Mouse (Mus musculus) MEL (cell line): ENCODE data around the gene H2afy. TPM values are rescaled to one million over a fixed set of nuclear protein-coding genes. Genes with fewer than 3 reads are reported as not detected.
"Not testable (repeated sequence)": the region's sequence is repeated elsewhere in the genome, so short reads cannot be mapped to it uniquely, and the experiment has no call there.

ENCODE experiments used
- DNase-seq: peaks from one replicate; pipeline ENCODE4 v3.0.0; 2011; ENCODE audit warnings: low read depth, low spot score
- H3K27ac ChIP-seq: 2 replicates; pipeline ENCODE4 v1.5.1; 2012; ENCODE audit warnings: low read depth, mild to moderate bottlenecking, control low read depth, low read length, moderate library complexity; ENCODE audit not compliant: control insufficient read depth
- H3K27me3 ChIP-seq, 2 experiments: fragments of 150-350 bp in 1 of 2; sonication (generic) in 1 of 2; 2 replicates each; pipeline ENCODE4 v1.6.1; 2012; ENCODE audit warnings: low read length in 2 of 2, mild to moderate bottlenecking in 2 of 2, improper control_type of control experiment in 1 of 2, moderate library complexity in 1 of 2; ENCODE audit not compliant: insufficient read depth in 2 of 2, control insufficient read depth in 1 of 2
- H3K36me3 ChIP-seq, 2 experiments: 2 replicates each; pipeline ENCODE4 v1.6.1; 2012 to 2014; ENCODE audit warnings: low read length in 2 of 2, improper control_type of control experiment in 1 of 2, inconsistent platforms in 1 of 2, mild to moderate bottlenecking in 1 of 2; ENCODE audit not compliant: insufficient read depth in 2 of 2, control insufficient read depth in 1 of 2
- H3K4me1 ChIP-seq, 2 experiments: fragments of 150-350 bp in 1 of 2; sonication (generic) in 1 of 2; 2 replicates each; pipeline ENCODE4 v1.6.1; 2012; ENCODE audit warnings: low read length in 2 of 2, improper control_type of control experiment in 1 of 2, mild to moderate bottlenecking in 1 of 2; ENCODE audit not compliant: insufficient read depth in 2 of 2, control insufficient read depth in 1 of 2
- H3K4me3 ChIP-seq, 2 experiments: fragments of 150-350 bp in 1 of 2; sonication (generic) in 1 of 2; 2 replicates each; pipeline ENCODE4 v1.5.1; 2012; ENCODE audit warnings: low read depth in 2 of 2, low read length in 2 of 2, mild to moderate bottlenecking in 2 of 2, moderate library complexity in 2 of 2, control low read depth in 1 of 2, improper control_type of control experiment in 1 of 2; ENCODE audit not compliant: control insufficient read depth in 1 of 2, insufficient read depth in 1 of 2
- H3K79me2 ChIP-seq: 2 replicates; pipeline ENCODE4 v1.6.1; 2012; ENCODE audit warnings: mild to moderate bottlenecking, low read length, moderate library complexity; ENCODE audit not compliant: control insufficient read depth, poor library complexity, insufficient read depth
- H3K9ac ChIP-seq: 2 replicates; pipeline ENCODE4 v1.6.1; 2012; ENCODE audit warnings: low read depth, mild to moderate bottlenecking, control low read depth, low read length, moderate library complexity; ENCODE audit not compliant: control insufficient read depth, poor library complexity, severe bottlenecking
- H3K9me3 ChIP-seq: fragments of 150-350 bp; sonication (generic); replicated peaks from 2 replicates; pipeline ENCODE4 v1.6.1; 2012; ENCODE audit warnings: mild to moderate bottlenecking, low read length, improper control_type of control experiment, moderate library complexity; ENCODE audit not compliant: insufficient read depth
- CHD1 ChIP-seq: IDR thresholded peaks from 2 replicates; pipeline ENCODE4 v1.6.1; 2012; ENCODE audit warnings: low read depth, mild to moderate bottlenecking, inconsistent platforms, low read length, improper control_type of control experiment
- CHD2 ChIP-seq: IDR thresholded peaks from 2 replicates; pipeline ENCODE4 v1.6.1; 2011; ENCODE audit warnings: low read length, improper control_type of control experiment
- CTCF ChIP-seq, 3 experiments: IDR thresholded peaks in 2 of 3; conservative IDR thresholded peaks in 1 of 3; 2 replicates each; pipeline ENCODE4 v1.5.1; 2011 to 2012; ENCODE audit warnings: low read length in 3 of 3, low read depth in 2 of 3, mild to moderate bottlenecking in 2 of 3, improper control_type of control experiment in 1 of 3, inconsistent platforms in 1 of 3, mixed read lengths in 1 of 3, moderate library complexity in 1 of 3; ENCODE audit not compliant: control insufficient read depth in 1 of 3, insufficient read depth in 1 of 3, poor library complexity in 1 of 3, severe bottlenecking in 1 of 3
- ELF1 ChIP-seq: IDR thresholded peaks from 2 replicates; pipeline ENCODE4 v1.6.1; 2014; ENCODE audit warnings: low read depth, mild to moderate bottlenecking, inconsistent platforms, low read length, improper control_type of control experiment, moderate library complexity
- EP300 ChIP-seq, 2 experiments: IDR thresholded peaks; 2 replicates each; pipeline ENCODE4 v1.6.1; 2011; ENCODE audit warnings: improper control_type of control experiment in 2 of 2, low read length in 2 of 2, low read depth in 1 of 2, mild to moderate bottlenecking in 1 of 2
- ETS1 ChIP-seq: IDR thresholded peaks from 2 replicates; pipeline ENCODE4 v1.6.1; 2012; ENCODE audit warnings: low read depth, mild to moderate bottlenecking, inconsistent platforms, low read length, improper control_type of control experiment, moderate library complexity
- GABPA ChIP-seq: IDR thresholded peaks from 2 replicates; pipeline ENCODE4 v1.6.1; 2012; ENCODE audit warnings: low read depth, mild to moderate bottlenecking, inconsistent platforms, low read length, improper control_type of control experiment, moderate library complexity
- JUND ChIP-seq: IDR thresholded peaks from 2 replicates; pipeline ENCODE4 v1.6.1; 2011; ENCODE audit warnings: low read depth, mild to moderate bottlenecking, improper control_type of control experiment, low read length
- MAX ChIP-seq: IDR thresholded peaks from 2 replicates; pipeline ENCODE4 v1.6.1; 2011; ENCODE audit warnings: low read length, improper control_type of control experiment
- MEF2A ChIP-seq: IDR thresholded peaks from 2 replicates; pipeline ENCODE4 v1.6.1; 2014; ENCODE audit warnings: low read depth, mild to moderate bottlenecking, inconsistent platforms, low read length, improper control_type of control experiment; ENCODE audit not compliant: poor library complexity, insufficient replicate concordance, severe bottlenecking; ENCODE audit errors: extremely low read depth
- MXI1 ChIP-seq: IDR thresholded peaks from 2 replicates; pipeline ENCODE4 v1.6.1; 2011; ENCODE audit warnings: mild to moderate bottlenecking, low read depth, low read length, improper control_type of control experiment
- MYB ChIP-seq: IDR thresholded peaks from 2 replicates; pipeline ENCODE4 v1.6.1; 2011; ENCODE audit warnings: mild to moderate bottlenecking, low read depth, low read length, improper control_type of control experiment
- MYC ChIP-seq: IDR thresholded peaks from 2 replicates; pipeline ENCODE4 v1.6.1; 2011; ENCODE audit warnings: low read depth, mild to moderate bottlenecking, low read length, improper control_type of control experiment, moderate library complexity
- POLR2A ChIP-seq, 2 experiments: IDR thresholded peaks; 2 replicates each; pipeline ENCODE4 v1.6.1; 2011 to 2012; ENCODE audit warnings: low read length in 2 of 2, mild to moderate bottlenecking in 2 of 2, control low read depth in 1 of 2, improper control_type of control experiment in 1 of 2, low read depth in 1 of 2, moderate library complexity in 1 of 2; ENCODE audit not compliant: control insufficient read depth in 1 of 2, insufficient read depth in 1 of 2, poor library complexity in 1 of 2
- POLR2AphosphoS2 ChIP-seq: IDR thresholded peaks from 2 replicates; pipeline ENCODE4 v1.6.1; 2011; ENCODE audit warnings: low read length, improper control_type of control experiment
- POLR2AphosphoS5 ChIP-seq: IDR thresholded peaks from 2 replicates; pipeline ENCODE4 v1.6.1; 2012; ENCODE audit warnings: low read depth, borderline replicate concordance, mild to moderate bottlenecking, inconsistent platforms, low read length, moderate library complexity, mixed read lengths
- RAD21 ChIP-seq: IDR thresholded peaks from 2 replicates; pipeline ENCODE4 v1.6.1; 2011; ENCODE audit warnings: mild to moderate bottlenecking, low read depth, low read length, improper control_type of control experiment
- TAL1 ChIP-seq: IDR thresholded peaks from 2 replicates; pipeline ENCODE4 v1.6.1; 2012; ENCODE audit warnings: mild to moderate bottlenecking, inconsistent platforms, low read length, moderate library complexity, mixed read lengths
- USF1 ChIP-seq: IDR thresholded peaks from 2 replicates; pipeline ENCODE4 v1.6.1; 2014; ENCODE audit warnings: low read depth, mild to moderate bottlenecking, inconsistent platforms, low read length, improper control_type of control experiment, moderate library complexity
- ZC3H11A ChIP-seq: IDR thresholded peaks from 2 replicates; pipeline ENCODE4 v1.6.1; 2012; ENCODE audit warnings: low read depth, mild to moderate bottlenecking, inconsistent platforms, low read length, improper control_type of control experiment
- ZKSCAN1 ChIP-seq: IDR thresholded peaks from 2 replicates; pipeline ENCODE4 v1.6.1; 2012; ENCODE audit warnings: low read depth, mild to moderate bottlenecking, inconsistent platforms, low read length, improper control_type of control experiment, moderate library complexity
- ZMIZ1 ChIP-seq: IDR thresholded peaks from 2 replicates; pipeline ENCODE4 v1.6.1; 2012; ENCODE audit warnings: low read depth, mild to moderate bottlenecking, inconsistent platforms, low read length, improper control_type of control experiment, moderate library complexity
- ZNF384 ChIP-seq: IDR thresholded peaks from 2 replicates; pipeline ENCODE4 v1.6.1; 2012; ENCODE audit warnings: low read depth, mild to moderate bottlenecking, inconsistent platforms, low read length, improper control_type of control experiment
- polyA plus RNA-seq, 2 experiments: library from polyadenylated mRNA; stranded (reverse) in 1 of 2; unstranded in 1 of 2; fragments of >175 nt in 1 of 2; fragments of >200 nt in 1 of 2; gene quantifications; 2 replicates each; pipeline versions ENCODE4 v1.2.1 to v1.2.4; 2012; ENCODE audit warnings: low replicate concordance in 2 of 2, low read depth in 1 of 2; ENCODE audit not compliant: insufficient read length in 2 of 2, insufficient read depth in 1 of 2, missing spikeins in 1 of 2
- total RNA-seq: library from RNA; depleted of rRNA; stranded (reverse); fragments of 300-350 nt; gene quantifications from 2 replicates; pipeline ENCODE4 v1.2.3, GENCODE M21; 2012

The H2afy gene
- total and polyA plus RNA-seq, 3 experiments = 159 to 245 TPM; not detected in 1

GRCm38 (mm10) chr13:56039610-56040371 is 96.4 kb downstream of the H2afy start:
- no peaks in the 10 kb centered on the region for H3K79me2 ChIP-seq
- no peaks in the 10 kb centered on the region for H3K36me3 ChIP-seq
- no peak overlapping the region for H3K27ac ChIP-seq
- H3K9me3 ChIP-seq = no peaks in the 10 kb centered on the region
- H3K9ac ChIP-seq = no peak overlapping the region
- TF ChIP-seq USF1 (no peak), ELF1 (no peak), POLR2AphosphoS5 (no peak), POLR2A (IDR thresholded peaks at IDR 0.05; ENCODE audit: control insufficient read depth in 1 of 2, insufficient read depth in 1 of 2, low read depth in 1 of 2, low read length in 2 of 2, poor library complexity in 1 of 2) (no peak), POLR2AphosphoS2 (no peak), ZMIZ1 (no peak), MEF2A (no peak), CHD1 (no peak), GABPA (no peak), ZKSCAN1 (no peak), MXI1 (no peak), MYC (no peak), TAL1 (no peak)
- no peaks in the 10 kb centered on the region for H3K27me3 ChIP-seq
- no peak overlapping the region for H3K4me3 ChIP-seq
- no peak for DNase-seq
- H3K4me1 ChIP-seq = no peaks in the 10 kb centered on the region

GRCm38 (mm10) chr13:56029006-56029405 is 107.2 kb downstream of the H2afy start:
- no peaks in the 10 kb centered on the region for H3K36me3 ChIP-seq
- H3K9me3 ChIP-seq = no peaks in the 10 kb centered on the region
- H3K9ac ChIP-seq = no peak overlapping the region
- TF ChIP-seq ZC3H11A = no peak
- TF ChIP-seq MXI1 = no peak
- TF ChIP-seq ZNF384 = no peak
- no peak for TF ChIP-seq POLR2AphosphoS2
- TF ChIP-seq RAD21 = no peak
- no peak for TF ChIP-seq MYB
- no peak for TF ChIP-seq EP300 (IDR thresholded peaks at IDR 0.05; ENCODE audit: low read depth in 1 of 2, low read length in 2 of 2)
- no peak for TF ChIP-seq JUND
- no peak for TF ChIP-seq MAX
- TF ChIP-seq MEF2A = no peak
- no peak for TF ChIP-seq CTCF (IDR thresholded peaks at IDR 0.05 in 2 of 3, conservative IDR thresholded peaks at IDR 0.05 in 1 of 3; ENCODE audit: control insufficient read depth in 1 of 3, insufficient read depth in 1 of 3, low read depth in 2 of 3, low read length in 3 of 3, poor library complexity in 1 of 3, severe bottlenecking in 1 of 3)
- TF ChIP-seq CHD2 = no peak
- TF ChIP-seq MYC = no peak
- no peak for TF ChIP-seq ELF1
- no peak for TF ChIP-seq ETS1
- TF ChIP-seq POLR2AphosphoS5 = no peak
- no peaks in the 10 kb centered on the region for H3K4me1 ChIP-seq
- no peaks in the 10 kb centered on the region for H3K27me3 ChIP-seq
- H3K79me2 ChIP-seq = no peaks in the 10 kb centered on the region
- no peak for DNase-seq
- no peak overlapping the region for H3K27ac ChIP-seq
- no peak overlapping the region for H3K4me3 ChIP-seq

- H3K4me3 ChIP-seq, H3K9ac ChIP-seq, DNase-seq, H3K27ac ChIP-seq, H3K9me3 ChIP-seq, H3K4me1 ChIP-seq, H3K36me3 ChIP-seq, H3K79me2 ChIP-seq, H3K27me3 ChIP-seq: not testable (repeated sequence)
Observed at GRCm38 (mm10) chr13:56027996-56028395, 108.2 kb downstream of the H2afy start.
